Mouse (Mus musculus) C2C12 (cell line): ENCODE data around the gene Smg9. TPM values are rescaled to one million over a fixed set of nuclear protein-coding genes. Genes with fewer than 3 reads are reported as not detected.

ENCODE experiments used
- H3K27me3 ChIP-seq: one replicate; pipeline ENCODE4 v1.6.1; 2011; ENCODE audit not compliant: control insufficient read depth, insufficient read depth, insufficient read length
- H3K36me3 ChIP-seq: one replicate; pipeline ENCODE4 v1.6.1; 2011; ENCODE audit not compliant: control insufficient read depth, insufficient read depth
- H3K4me3 ChIP-seq: one replicate; pipeline ENCODE4 v1.5.1; 2011; ENCODE audit warnings: mild to moderate bottlenecking, control low read depth; ENCODE audit not compliant: poor library complexity, insufficient read depth, severe bottlenecking
- H3K79me2 ChIP-seq: one replicate; pipeline ENCODE4 v1.6.1; 2011; ENCODE audit not compliant: control insufficient read depth, insufficient read depth
- H3K79me3 ChIP-seq: one replicate; pipeline ENCODE4 v1.6.1; 2011; ENCODE audit warnings: low read depth, control low read depth
- H3ac ChIP-seq: one replicate; pipeline ENCODE3; 2011; ENCODE audit warnings: low read depth; ENCODE audit not compliant: control insufficient read depth, insufficient read length
- CEBPB ChIP-seq: IDR thresholded peaks from one replicate; pipeline ENCODE4 v1.6.1; 2011; ENCODE audit warnings: low read depth, mild to moderate bottlenecking, control low read depth, moderate library complexity
- CTCF ChIP-seq: IDR thresholded peaks from one replicate; pipeline ENCODE4 v1.5.1; 2011; ENCODE audit not compliant: control insufficient read depth, insufficient read depth, insufficient read length
- FOSL1 ChIP-seq: IDR thresholded peaks from one replicate; pipeline ENCODE4 v1.8.0; 2011; ENCODE audit warnings: mild to moderate bottlenecking, low read length; ENCODE audit not compliant: poor library complexity, insufficient read depth, severe bottlenecking
- MAX ChIP-seq: IDR thresholded peaks from one replicate; pipeline ENCODE4 v1.6.1; 2011; ENCODE audit warnings: mild to moderate bottlenecking, control low read depth
- MYOD1 ChIP-seq: IDR thresholded peaks from one replicate; pipeline ENCODE4 v1.6.1; 2011; ENCODE audit warnings: low read depth; ENCODE audit not compliant: control insufficient read depth, insufficient read length
- MYOG ChIP-seq: IDR thresholded peaks from one replicate; pipeline ENCODE4 v1.6.1; 2011; ENCODE audit not compliant: control insufficient read depth, insufficient read length; ENCODE audit errors: extremely low read depth
- USF1 ChIP-seq: IDR thresholded peaks from one replicate; pipeline ENCODE4 v1.6.1; 2011; ENCODE audit warnings: low read depth, mild to moderate bottlenecking, control low read depth, moderate library complexity
- polyA plus RNA-seq: library from polyadenylated mRNA; unstranded; fragments of >200 nt; fragmentation: generic; extraction: Trizol; gene quantifications from one replicate; pipeline ENCODE4 v1.2.1, GENCODE M21; 2012; ENCODE audit warnings: missing spikeins

Gene Smg9
- polyA plus RNA-seq, 1 experiment = 21.8 TPM

GRCm38 (mm10) chr7:24446697-24447340 lies 47.4 kb downstream of the Smg9 start:
- Histone ChIP-seq H3K27me3 (no peaks in the 10 kb centered on the region), H3K4me3 (no peak overlapping the region), H3ac (no peak overlapping the region), H3K79me3 (no peaks in the 10 kb centered on the region), H3K79me2 (no peaks in the 10 kb centered on the region), H3K36me3 (no peaks in the 10 kb centered on the region)
- no peak for TF ChIP-seq CEBPB
- no peak for TF ChIP-seq MAX
- no peak for TF ChIP-seq MYOG
- TF ChIP-seq USF1 = no peak
- no peak for TF ChIP-seq CTCF
- TF ChIP-seq MYOD1 = no peak
- TF ChIP-seq FOSL1 = no peak

GRCm38 (mm10) chr7:24448782-24449517 lies 49.5 kb downstream of the Smg9 start:
- Histone ChIP-seq H3K36me3 (no peaks in the 10 kb centered on the region), H3K27me3 (no peaks in the 10 kb centered on the region), H3ac (no peak overlapping the region), H3K79me3 (no peaks in the 10 kb centered on the region), H3K79me2 (no peaks in the 10 kb centered on the region), H3K4me3 (no peak overlapping the region)
- peak; percentile 75 for TF ChIP-seq FOSL1
- TF ChIP-seq MAX = peak; percentile 29
- no peak for TF ChIP-seq MYOD1
- TF ChIP-seq CTCF = no peak
- TF ChIP-seq CEBPB = peak; percentile 73
- no peak for TF ChIP-seq MYOG

GRCm38 (mm10) chr7:24450585-24451017 lies 51.2 kb downstream of the Smg9 start:
- TF ChIP-seq MAX (no peak), USF1 (peak; percentile 89)
- H3K27me3 ChIP-seq = no peaks in the 10 kb centered on the region

GRCm38 (mm10) chr7:24451855-24452311 lies 52.5 kb downstream of the Smg9 start, which contains the start of gene Irgc1:
Gene Irgc1, minus strand, starts transcription at chr7:24452297.
- H3K79me3 ChIP-seq = no peaks in the 10 kb centered on the region
- TF ChIP-seq MYOD1 (no peak), FOSL1 (no peak), CTCF (no peak), MYOG (no peak), USF1 (no peak), CEBPB (no peak), MAX (no peak)
- H3K4me3 ChIP-seq = no peak within 1 kb of the TSS
- H3K27me3 ChIP-seq = no peaks in the 10 kb centered on the region
- peak within 1 kb of the TSS; percentile 48 for H3ac ChIP-seq
- no peaks in the 10 kb centered on the region for H3K79me2 ChIP-seq
- no peaks in the 10 kb centered on the region for H3K36me3 ChIP-seq

More at GRCm38 (mm10) chr7:24450585-24451017, 51.2 kb downstream of the Smg9 start:
- Histone ChIP-seq H3K79me2 (no peaks in the 10 kb centered on the region), H3K36me3 (no peaks in the 10 kb centered on the region), H3K79me3 (no peaks in the 10 kb centered on the region), H3ac (no peak overlapping the region), H3K4me3 (no peak overlapping the region)

GRCm38 (mm10) chr7:24454199-24454598 lies 54.8 kb downstream of the Smg9 start:
- H3K4me3 ChIP-seq = no peak overlapping the region
- no peaks in the 10 kb centered on the region for H3K36me3 ChIP-seq
- no peaks in the 10 kb centered on the region for H3K27me3 ChIP-seq
- TF ChIP-seq MAX (no peak), MYOD1 (no peak), CEBPB (no peak), CTCF (no peak)
- H3ac ChIP-seq = no peak overlapping the region
- no peaks in the 10 kb centered on the region for H3K79me2 ChIP-seq
- no peaks in the 10 kb centered on the region for H3K79me3 ChIP-seq

GRCm38 (mm10) chr7:24455726-24456125 lies 56.3 kb downstream of the Smg9 start:
- no peaks in the 10 kb centered on the region for H3K36me3 ChIP-seq
- no peak for TF ChIP-seq USF1
- TF ChIP-seq MYOD1 = no peak
- TF ChIP-seq CEBPB = no peak
- no peak for TF ChIP-seq MYOG
- no peak for TF ChIP-seq MAX
- TF ChIP-seq FOSL1 = no peak
- TF ChIP-seq CTCF = no peak
- no peak overlapping the region for H3K4me3 ChIP-seq
- H3K79me3 ChIP-seq = no peaks in the 10 kb centered on the region
- no peak overlapping the region for H3ac ChIP-seq
- no peaks in the 10 kb centered on the region for H3K27me3 ChIP-seq
- H3K79me2 ChIP-seq = no peaks in the 10 kb centered on the region
